Mouse (Mus musculus): ENCODE measurements around the gene Lgr4.

GRCm38 (mm10) chr2:109934086-109934485, 16.6 kb downstream of the Lgr4 start:
- TF ChIP-seq CTCF (IDR thresholded peaks at IDR 0.05; ENCODE audit: low read depth, low read length) = no peak
- no peak for TF ChIP-seq POLR2AphosphoS5 (IDR thresholded peaks at IDR 0.05; ENCODE audit: insufficient replicate concordance, low read depth, low read length)
- no peak for TF ChIP-seq TAL1 (conservative IDR thresholded peaks at IDR 0.05; ENCODE audit: low read depth, low read length)
- TF ChIP-seq GATA2 (IDR thresholded peaks at IDR 0.05; ENCODE audit: borderline replicate concordance, low read depth, low read length) = no peak
